Mouse (Mus musculus): Measurements from ENCODE around the gene Gpc6. TPM values are rescaled to one million over a fixed set of nuclear protein-coding genes. Genes with fewer than 3 reads are reported as not detected.

The Gpc6 gene
- polyA plus RNA-seq, 1 experiment: 1.4 TPM

- H3K4me3 ChIP-seq (ENCODE audit: insufficient read depth, low read depth, low read length): no peak overlapping the region
- H3K27ac ChIP-seq (replicated peaks; ENCODE audit: low read depth, low read length): no peak overlapping the region
- H3K4me1 ChIP-seq (ENCODE audit: control insufficient read depth, insufficient read depth, insufficient read length, low read length): no peaks in the 10 kb centered on the region
Observed at GRCm38 (mm10) chr14:117777866-117778500, 852.9 kb downstream of the Gpc6 start.

GRCm38 (mm10) chr14:117778538-117779413 is 853.7 kb downstream of the Gpc6 start:
- no peaks in the 10 kb centered on the region for H3K4me1 ChIP-seq (ENCODE audit: control insufficient read depth, insufficient read depth, insufficient read length, low read length)
- H3K27ac ChIP-seq (replicated peaks; ENCODE audit: low read depth, low read length): no peak overlapping the region
- no peak overlapping the region for H3K4me3 ChIP-seq (ENCODE audit: insufficient read depth, low read depth, low read length)

DNA sequence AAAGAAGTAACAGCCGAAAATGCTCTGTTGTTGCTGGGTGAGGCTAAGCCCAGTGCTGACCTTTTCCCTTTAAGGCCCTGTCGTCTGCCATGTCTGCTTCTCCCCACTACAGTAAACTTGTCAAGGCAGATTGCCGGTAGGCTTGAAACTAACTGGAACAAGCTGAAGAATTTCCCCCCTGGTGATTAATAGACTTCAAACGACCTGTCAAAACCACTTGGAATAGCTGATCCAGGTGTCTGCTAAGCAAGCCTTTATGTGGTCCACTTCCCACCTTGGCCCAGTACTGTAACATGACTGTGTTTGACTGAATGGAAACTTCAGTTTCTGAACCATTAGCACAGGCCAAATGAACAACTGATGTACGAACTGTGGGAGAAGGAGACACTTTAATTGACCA is 856.6 kb downstream of the Gpc6 start:
- Histone ChIP-seq H3K27ac (replicated peaks; ENCODE audit: low read depth, low read length) (no peak overlapping the region), H3K4me3 (ENCODE audit: insufficient read depth, low read depth, low read length) (no peak overlapping the region), H3K4me1 (ENCODE audit: control insufficient read depth, insufficient read depth, insufficient read length, low read length) (no peaks in the 10 kb centered on the region)

- H3K4me3 ChIP-seq (ENCODE audit: insufficient read depth, low read depth, low read length): no peak overlapping the region
- H3K4me1 ChIP-seq (ENCODE audit: control insufficient read depth, insufficient read depth, insufficient read length, low read length): no peaks in the 10 kb centered on the region
- H3K27ac ChIP-seq (replicated peaks; ENCODE audit: low read depth, low read length): no peak overlapping the region
Observed at GRCm38 (mm10) chr14:117783671-117784262, 858.7 kb downstream of the Gpc6 start.

DNA sequence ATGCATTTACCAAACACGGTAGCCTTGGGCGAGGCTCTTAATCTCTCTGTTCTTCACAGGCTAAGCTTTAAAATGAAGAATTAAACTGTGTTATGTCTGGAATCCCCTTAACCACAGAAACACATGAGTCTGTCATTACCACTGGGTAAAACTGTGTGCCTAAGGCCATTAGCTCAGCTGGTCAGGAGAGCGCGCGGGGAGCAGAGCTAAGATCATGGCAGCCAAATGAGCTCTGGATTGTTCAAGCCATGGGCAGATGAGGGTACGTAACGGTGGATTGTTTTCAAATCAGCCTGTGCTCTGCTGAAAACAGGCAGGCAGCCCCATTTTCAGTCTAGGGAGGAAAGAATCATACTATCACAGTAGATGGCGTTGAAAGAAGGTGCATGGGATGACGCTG is 859.8 kb downstream of the Gpc6 start:
- Histone ChIP-seq H3K4me3 (ENCODE audit: insufficient read depth, low read depth, low read length) (no peak overlapping the region), H3K27ac (replicated peaks; ENCODE audit: low read depth, low read length) (no peak overlapping the region), H3K4me1 (ENCODE audit: control insufficient read depth, insufficient read depth, insufficient read length, low read length) (no peaks in the 10 kb centered on the region)

- H3K27ac ChIP-seq (replicated peaks; ENCODE audit: low read depth, low read length): no peak overlapping the region
- no peaks in the 10 kb centered on the region for H3K4me1 ChIP-seq (ENCODE audit: control insufficient read depth, insufficient read depth, insufficient read length, low read length)
- H3K4me3 ChIP-seq (ENCODE audit: insufficient read depth, low read depth, low read length): no peak overlapping the region
Observed at GRCm38 (mm10) chr14:117785507-117786085, 860.5 kb downstream of the Gpc6 start.

- H3K4me3 ChIP-seq (ENCODE audit: insufficient read depth, low read depth, low read length): no peak overlapping the region
- no peaks in the 10 kb centered on the region for H3K4me1 ChIP-seq (ENCODE audit: control insufficient read depth, insufficient read depth, insufficient read length, low read length)
- no peak overlapping the region for H3K27ac ChIP-seq (replicated peaks; ENCODE audit: low read depth, low read length)
Observed at GRCm38 (mm10) chr14:117786647-117787046, 861.5 kb downstream of the Gpc6 start.

GRCm38 (mm10) chr14:117794874-117795273 is 869.8 kb downstream of the Gpc6 start:
- Histone ChIP-seq H3K4me1 (ENCODE audit: control insufficient read depth, insufficient read depth, insufficient read length, low read length) (no peaks in the 10 kb centered on the region), H3K27ac (replicated peaks; ENCODE audit: low read depth, low read length) (no peak overlapping the region), H3K4me3 (ENCODE audit: insufficient read depth, low read depth, low read length) (no peak overlapping the region)

DNA sequence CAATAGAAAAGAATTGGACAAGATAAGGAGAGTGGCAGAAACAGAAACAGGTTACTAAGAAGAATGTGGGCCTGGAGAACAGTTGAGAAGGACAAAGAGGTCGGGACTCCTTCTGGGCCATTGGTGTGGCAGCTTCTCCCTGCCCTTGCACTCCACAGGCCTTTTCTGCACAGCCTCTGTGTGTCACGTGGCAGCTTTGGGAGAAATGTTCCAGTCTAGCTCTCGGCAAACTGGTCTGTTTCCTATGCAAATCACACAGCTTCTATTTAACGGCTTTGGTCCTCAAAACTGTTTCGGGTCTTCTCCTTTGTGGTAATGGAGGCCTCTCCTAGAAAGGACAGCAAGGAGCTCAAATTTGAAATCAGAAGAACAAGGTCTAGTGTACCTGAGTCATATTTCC is 871.5 kb downstream of the Gpc6 start:
- H3K27ac ChIP-seq (replicated peaks; ENCODE audit: low read depth, low read length): no peak overlapping the region
- no peaks in the 10 kb centered on the region for H3K4me1 ChIP-seq (ENCODE audit: control insufficient read depth, insufficient read depth, insufficient read length, low read length)
- no peak overlapping the region for H3K4me3 ChIP-seq (ENCODE audit: insufficient read depth, low read depth, low read length)

DNA sequence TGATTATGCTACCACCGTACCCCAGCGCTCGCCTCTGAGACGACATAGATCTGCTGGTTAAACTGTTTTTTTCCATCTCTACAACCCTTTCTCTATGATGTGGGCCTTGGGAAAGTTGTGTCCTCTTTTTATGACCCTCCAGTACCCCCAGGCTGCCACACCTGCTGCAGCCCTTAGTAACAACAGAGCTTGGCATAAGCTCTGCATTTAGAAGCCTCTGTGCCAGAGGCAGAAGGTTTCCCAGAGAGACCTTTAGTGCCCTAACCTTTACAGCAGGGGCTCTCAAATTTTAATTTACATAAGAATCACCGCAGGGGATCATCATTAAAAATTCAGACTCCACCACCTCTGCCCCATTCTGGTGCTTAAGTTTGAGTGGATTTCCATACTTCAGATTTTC is 875.3 kb downstream of the Gpc6 start:
- Histone ChIP-seq H3K4me3 (ENCODE audit: insufficient read depth, low read depth, low read length) (no peak overlapping the region), H3K27ac (replicated peaks; ENCODE audit: low read depth, low read length) (no peak overlapping the region), H3K4me1 (ENCODE audit: control insufficient read depth, insufficient read depth, insufficient read length, low read length) (no peaks in the 10 kb centered on the region)

DNA sequence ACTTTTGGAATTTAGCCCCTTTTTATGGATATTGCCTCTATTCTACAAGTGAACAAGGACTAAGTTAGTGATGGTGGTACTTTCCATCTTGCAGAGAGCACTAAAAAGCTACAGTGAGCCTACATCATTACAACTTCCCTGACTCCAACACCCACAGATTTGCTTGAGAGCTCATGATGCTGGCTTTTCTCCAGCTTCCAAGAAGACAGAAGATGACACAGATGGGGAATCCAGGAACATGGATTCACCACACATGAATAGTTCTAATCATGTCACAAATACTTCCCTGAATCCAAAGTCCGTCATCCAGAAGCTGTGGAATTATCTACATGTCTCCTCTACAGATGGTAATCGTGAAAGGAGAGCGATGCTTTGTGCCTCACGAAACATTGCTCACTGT is 882.7 kb downstream of the Gpc6 start:
- Histone ChIP-seq H3K4me3 (ENCODE audit: insufficient read depth, low read depth, low read length) (no peak overlapping the region), H3K4me1 (ENCODE audit: control insufficient read depth, insufficient read depth, insufficient read length, low read length) (no peaks in the 10 kb centered on the region), H3K27ac (replicated peaks; ENCODE audit: low read depth, low read length) (no peak overlapping the region)

- Histone ChIP-seq H3K27ac (replicated peaks; ENCODE audit: low read depth, low read length) (no peak overlapping the region), H3K4me3 (ENCODE audit: insufficient read depth, low read depth, low read length) (no peak overlapping the region), H3K4me1 (ENCODE audit: control insufficient read depth, insufficient read depth, insufficient read length, low read length) (no peaks in the 10 kb centered on the region)
Observed at GRCm38 (mm10) chr14:117808326-117808725, 883.2 kb downstream of the Gpc6 start.

GRCm38 (mm10) chr14:117810321-117811270 is 885.5 kb downstream of the Gpc6 start:
- no peak overlapping the region for H3K4me3 ChIP-seq (ENCODE audit: insufficient read depth, low read depth, low read length)
- H3K4me1 ChIP-seq (ENCODE audit: control insufficient read depth, insufficient read depth, insufficient read length, low read length): no peaks in the 10 kb centered on the region
- no peak overlapping the region for H3K27ac ChIP-seq (replicated peaks; ENCODE audit: low read depth, low read length)

GRCm38 (mm10) chr14:117813473-117813872 is 888.4 kb downstream of the Gpc6 start:
- no peak overlapping the region for H3K27ac ChIP-seq (replicated peaks; ENCODE audit: low read depth, low read length)
- no peaks in the 10 kb centered on the region for H3K4me1 ChIP-seq (ENCODE audit: control insufficient read depth, insufficient read depth, insufficient read length, low read length)
- no peak overlapping the region for H3K4me3 ChIP-seq (ENCODE audit: insufficient read depth, low read depth, low read length)
